Comparison of ENCODE assay signal across 25 mouse cellular contexts in the genomic region with DNA sequence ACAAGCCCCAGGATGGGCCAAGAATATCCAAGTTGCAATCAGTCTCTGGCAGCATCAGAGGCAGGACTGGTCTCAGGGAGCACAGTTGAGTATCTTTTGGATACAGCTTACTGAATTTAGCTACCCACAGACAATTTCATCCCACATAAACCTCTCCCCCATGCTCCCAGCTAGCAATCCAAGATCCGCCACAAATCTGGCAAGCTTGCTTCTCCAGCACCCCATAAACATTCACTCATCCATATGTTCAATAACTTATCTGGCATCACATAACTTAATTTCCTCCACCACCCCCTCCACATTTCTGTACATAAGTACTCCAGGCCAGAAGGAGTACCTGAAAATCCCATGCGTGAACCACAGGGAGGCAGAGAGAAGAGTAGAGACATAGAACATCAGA. TPM values are rescaled to one million over a fixed set of nuclear protein-coding genes. Genes with fewer than 3 reads are reported as not detected.
DNase-seq lines count a peak whose midpoint lies in the region; ATAC-seq and TF ChIP-seq lines count a peak whose summit lies in the region.
"Had no signal": no experiment of that assay in that cellular context is flagged by ENCODE, and none has a peak within 500 bp of the region (broad histone marks: within the 10 kb centered on the region; RNA-seq: fewer than 3 reads in every experiment).

No protein-coding gene starts in this region.

- DNase-seq in embryonic facial prominence, embryonic 14.5 days (ENCODE audit: low spot score), result peak; percentile 28
- no peak for DNase-seq in embryonic facial prominence, embryonic 10.5 days (ENCODE audit: low spot score)
- peak; percentile 79 for DNase-seq in heart, adult 11 months
- DNase-seq in heart, postnatal 10 days, result no peak
- peak in 1 of 2 experiments; percentile 41 for DNase-seq in layer of hippocampus, adult 2 months (ENCODE audit: low spot score in 2 of 2)
- no peak for DNase-seq in layer of hippocampus, postnatal 14 days (ENCODE audit: low spot score in 2 of 2)
- peak; percentile 56 for DNase-seq in brain, adult 2 months (ENCODE audit: low read depth, low spot score)
- DNase-seq: adrenal gland, adult 8-10 months; adrenal gland, postnatal 36 days; B cell, adult 2 months; cerebellum, adult 18-20 months; cerebellum, adult 9-11 months; cerebellum, postnatal 36 days; gastrocnemius, postnatal 10 days; heart, postnatal 14 days had no signal

- no peaks in the 10 kb centered on the region for H3K4me1 ChIP-seq in embryonic facial prominence, embryonic 14.5 days (ENCODE audit: control insufficient read depth, insufficient read depth, low read length)
- peaks cover 69% of the 10 kb centered on the region for H3K4me1 ChIP-seq in embryonic facial prominence, embryonic 10.5 days

- H3K27me3 ChIP-seq in embryonic facial prominence, embryonic 14.5 days (replicated peaks; ENCODE audit: control insufficient read depth, insufficient read depth, low read length), result no peaks in the 10 kb centered on the region
- peaks cover 13% of the 10 kb centered on the region for H3K27me3 ChIP-seq in embryonic facial prominence, embryonic 10.5 days (replicated peaks; ENCODE audit: low read depth, poor library complexity, severe bottlenecking)
- H3K27me3 ChIP-seq: embryonic facial prominence, embryonic 15.5 days had no signal

- H3K4me2 ChIP-seq in embryonic facial prominence, embryonic 14.5 days (ENCODE audit: low read depth, low read length), result no peak overlapping the region
- H3K4me2 ChIP-seq: embryonic facial prominence, embryonic 15.5 days had no signal

- intact Hi-C loops in heart, postnatal 10 days (cut with DNase I), result loop anchor here (2.0 to 5.0 kb wide), 2 partner anchors 215 to 326 kb away; no protein-coding TSS in a partner anchor

- H3K9me3 ChIP-seq in embryonic facial prominence, embryonic 14.5 days (ENCODE audit: control insufficient read depth, low read length), result no peaks in the 10 kb centered on the region
- no peaks in the 10 kb centered on the region for H3K9me3 ChIP-seq in embryonic facial prominence, embryonic 10.5 days
- H3K9me3 ChIP-seq: embryonic facial prominence, embryonic 15.5 days; forebrain, embryonic 10.5 days had no signal

- WGBS in embryonic facial prominence, embryonic 14.5 days, result 67% methylated on average over 2 of the region's 2 CpGs
- 93% methylated on average over 2 of the region's 2 CpGs for WGBS in embryonic facial prominence, embryonic 10.5 days

- no peak overlapping the region for H3K9ac ChIP-seq in embryonic facial prominence, embryonic 14.5 days (ENCODE audit: low read depth, low read length)
- H3K9ac ChIP-seq: embryonic facial prominence, embryonic 15.5 days had no signal

- ATAC-seq in embryonic facial prominence, embryonic 14.5 days (ENCODE audit: low read depth), result no peak
- ATAC-seq in monocyte, adult 5-6 weeks (replicated peaks; ENCODE audit: insufficient number of reproducible peaks, low FRiP score, low TSS enrichment, poor library complexity, severe bottlenecking), result no peak
- ATAC-seq: CD4-positive, CD25-positive, alpha-beta regulatory T cell, adult 4 months; forebrain, embryonic 16.5 days; hindbrain, embryonic 16.5 days; inflammation-experienced regulatory T-cells, adult 6 months; intestine, postnatal 0 days had no signal

- no peak overlapping the region for H3K27ac ChIP-seq in embryonic facial prominence, embryonic 14.5 days (replicated peaks; ENCODE audit: low read depth, low read length)
- H3K27ac ChIP-seq in embryonic facial prominence, embryonic 10.5 days (replicated peaks), result no peak overlapping the region
- H3K27ac ChIP-seq in layer of hippocampus, adult 2 months, result peak overlapping the region; percentile 2; the same call in 1 of the 2 replicates
- H3K27ac ChIP-seq: embryonic facial prominence, embryonic 15.5 days; forebrain, embryonic 10.5 days had no signal

- H3K36me3 ChIP-seq in embryonic facial prominence, embryonic 14.5 days (ENCODE audit: control insufficient read depth, insufficient read depth, low read length), result no peaks in the 10 kb centered on the region
- peaks cover 42% of the 10 kb centered on the region for H3K36me3 ChIP-seq in embryonic facial prominence, embryonic 10.5 days (replicated peaks)
- H3K36me3 ChIP-seq: forebrain, embryonic 10.5 days; G1E had no signal

- TF ChIP-seq CTCF in layer of hippocampus, adult 2 months (conservative IDR thresholded peaks at IDR 0.05), result no peak

- no peak overlapping the region for H3K4me3 ChIP-seq in embryonic facial prominence, embryonic 14.5 days (ENCODE audit: low read depth, low read length)
- H3K4me3 ChIP-seq in embryonic facial prominence, embryonic 10.5 days, result no peak overlapping the region
- no peak overlapping the region for H3K4me3 ChIP-seq in layer of hippocampus, adult 2 months
- H3K4me3 ChIP-seq: embryonic facial prominence, embryonic 15.5 days; erythroblast, embryonic 14.5 days; forebrain, embryonic 10.5 days had no signal

RNA-seq across cellular contexts. Expression of a gene that starts 10.8 kb away (rescaled TPM):
- 10.9 and 12.4 TPM in 2 replicates for polyA plus RNA-seq in embryonic facial prominence, embryonic 14.5 days (2014; fragmentation: Nextera tagmentation; extraction: Ambion mirVana)
- polyA plus RNA-seq in embryonic facial prominence, embryonic 10.5 days (2016; fragmentation: Nextera tagmentation; extraction: Ambion mirVana), result 19.4 and 19.9 TPM in 2 replicates
- 1 to 10 TPM; 3.7 to 4.3 TPM for total RNA-seq in heart, postnatal 10 days (2021)
- total RNA-seq in layer of hippocampus, adult 2 months (2021), result 10 to 100 TPM; 12.5 to 14.0 TPM
- total RNA-seq in layer of hippocampus, postnatal 14 days (2021), result 10 to 100 TPM in 1 of 2 experiments, 1 to 10 TPM in 1; 8.7 to 11.3 TPM
- total RNA-seq in monocyte, adult 5-6 weeks (2017), result not detected in 3 replicates
- total RNA-seq: G1E had no signal
- polyA plus RNA-seq: CD4-positive, CD25-positive, alpha-beta regulatory T cell, adult 4 months; erythroblast, embryonic 14.5 days; G1E; inflammation-experienced regulatory T-cells, adult 6 months had no signal

Comparison
In these comparisons a context has a peak if more than half of its experiments do, and no peak if none do; other contexts are left out.
1. DNase-seq: peak in embryonic facial prominence, embryonic 14.5 days (single experiment), heart, adult 11 months (single experiment) and brain, adult 2 months (single experiment); none in embryonic facial prominence, embryonic 10.5 days (single experiment), heart, postnatal 10 days (0 of 2) and layer of hippocampus, postnatal 14 days (0 of 2).